Mouse (Mus musculus) lung, embryonic 15.5 days (tissue): ENCODE results near the gene Kctd19. TPM values are rescaled to one million over a fixed set of nuclear protein-coding genes. Genes with fewer than 3 reads are reported as not detected.

Experiments used
- ATAC-seq: fragments of 200-750 bp; cut with Nextera tagmentation; 2 replicates; pipeline ENCODE4 v1.8.0; 2017; ENCODE audit warnings: moderate number of reproducible peaks, borderline replicate concordance; ENCODE audit not compliant: low FRiP score, low TSS enrichment; ENCODE audit errors: extremely low read depth
- H3K27ac ChIP-seq: fragments of 300-500 bp; sonication (generic); 2 replicates; pipeline ENCODE4 v1.5.1; 2015; ENCODE audit warnings: moderate library complexity, mild to moderate bottlenecking, inconsistent platforms
- H3K27me3 ChIP-seq: fragments of 300-500 bp; sonication (generic); 2 replicates; pipeline ENCODE4 v1.6.1; 2015; ENCODE audit warnings: inconsistent platforms
- H3K36me3 ChIP-seq: fragments of 300-500 bp; sonication (generic); 2 replicates; pipeline ENCODE4 v1.6.1; 2015; ENCODE audit warnings: inconsistent platforms
- H3K4me1 ChIP-seq: fragments of 300-500 bp; sonication (generic); 2 replicates; pipeline ENCODE4 v1.6.1; 2015; ENCODE audit warnings: inconsistent platforms
- H3K4me2 ChIP-seq: fragments of 300-500 bp; sonication (generic); 2 replicates; pipeline ENCODE4 v1.6.1; 2015; ENCODE audit warnings: inconsistent platforms, mild to moderate bottlenecking, moderate library complexity
- H3K4me3 ChIP-seq: fragments of 300-500 bp; sonication (generic); 2 replicates; pipeline ENCODE4 v1.5.1; 2015; ENCODE audit warnings: mild to moderate bottlenecking, inconsistent platforms
- H3K9ac ChIP-seq: fragments of 300-500 bp; sonication (generic); 2 replicates; pipeline ENCODE4 v1.6.1; 2015; ENCODE audit warnings: inconsistent platforms
- H3K9me3 ChIP-seq: fragments of 300-500 bp; sonication (generic); 2 replicates; pipeline ENCODE4 v1.6.1; 2016; ENCODE audit warnings: inconsistent platforms
- WGBS: fragments of 180-500 bp; shearing (Covaris S2); methylation state at CpG from one replicate; pipeline ENCODE4 v1.1.7; 2015; 5-methylcytosine and 5-hydroxymethylcytosine counted together
- polyA plus RNA-seq: library from polyadenylated mRNA; unstranded; fragments of >200 nt; fragmentation: Nextera tagmentation; extraction: Ambion mirVana; gene quantifications from 2 replicates; pipeline ENCODE4 v1.2.1, GENCODE M21; 2015

Gene Kctd19
- polyA plus RNA-seq, 1 experiment from 2014 or later: not detected

DNA sequence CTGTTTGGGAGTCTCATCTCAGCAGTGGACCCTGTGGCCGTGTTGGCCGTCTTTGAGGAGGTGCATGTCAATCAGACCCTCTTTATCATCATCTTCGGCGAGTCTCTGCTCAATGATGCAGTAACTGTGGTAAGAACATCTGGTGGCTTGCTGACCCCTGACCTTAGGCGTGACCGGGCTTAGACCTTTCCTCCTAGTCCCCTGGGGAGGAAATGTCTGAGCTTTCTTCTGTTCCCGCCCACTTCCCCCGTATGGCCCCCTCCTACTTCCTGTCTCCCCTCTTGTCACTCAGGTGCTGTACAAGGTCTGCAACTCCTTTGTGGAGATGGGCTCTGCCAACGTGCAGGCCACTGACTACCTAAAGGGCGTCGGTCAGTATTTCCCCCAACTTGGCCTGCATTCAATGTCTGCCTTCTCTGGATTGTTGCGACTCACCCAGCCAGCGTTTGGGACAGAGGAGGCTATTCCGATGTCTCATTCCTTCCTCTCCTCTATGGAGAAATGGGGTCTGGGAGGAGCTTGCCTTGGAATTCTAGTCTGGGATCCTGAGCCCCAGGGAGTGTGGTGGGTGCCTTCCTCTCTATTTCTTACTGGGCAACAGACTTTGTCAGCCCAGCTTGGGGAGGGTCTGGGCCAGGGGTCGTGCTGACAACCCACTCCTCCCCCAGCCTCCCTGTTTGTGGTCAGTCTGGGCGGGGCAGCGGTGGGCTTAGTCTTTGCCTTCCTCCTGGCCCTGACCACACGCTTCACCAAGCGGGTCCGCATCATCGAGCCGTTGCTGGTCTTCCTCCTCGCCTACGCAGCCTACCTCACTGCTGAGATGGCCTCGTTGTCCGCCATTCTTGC, 57.9 kb downstream of the Kctd19 start:
- no peak overlapping the region for H3K9ac ChIP-seq
- WGBS: 65% methylated on average over 26 of the region's 26 CpGs
- no peak overlapping the region for H3K27ac ChIP-seq
- H3K4me1 ChIP-seq: peaks cover 23% of the 10 kb centered on the region
- H3K9me3 ChIP-seq: no peaks in the 10 kb centered on the region
- no peaks in the 10 kb centered on the region; the same call in 1 of the 2 replicates for H3K27me3 ChIP-seq
- 0 out of 2 replicates have a peak, but pooled peaks cover 12% of the 10 kb centered on the region for H3K36me3 ChIP-seq
- ATAC-seq: no peak
- no peak overlapping the region for H3K4me3 ChIP-seq
- H3K4me2 ChIP-seq: no peak overlapping the region

DNA sequence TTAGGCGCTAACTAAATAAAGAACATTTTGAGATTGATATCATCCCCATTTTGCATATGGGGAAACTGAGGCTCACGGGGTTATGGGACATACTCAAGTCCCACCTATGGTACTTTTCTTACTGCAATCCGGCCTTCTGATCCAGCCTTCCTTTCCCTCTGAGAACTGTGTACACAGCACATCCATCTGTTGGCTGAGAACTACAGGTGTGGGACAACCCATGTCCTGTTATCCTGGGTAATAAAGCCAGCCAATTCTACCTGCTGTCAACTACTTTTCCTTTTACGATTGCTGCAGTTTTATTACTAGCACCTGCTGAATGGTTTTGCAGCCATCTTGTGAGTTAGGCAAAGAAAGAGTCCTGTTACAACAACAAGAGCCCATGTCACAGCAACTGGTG, 58.8 kb downstream of the Kctd19 start:
- Histone ChIP-seq H3K27ac (no peak overlapping the region), H3K4me1 (peaks cover 27% of the 10 kb centered on the region), H3K9me3 (no peaks in the 10 kb centered on the region), H3K36me3 (0 out of 2 replicates have a peak, but pooled peaks cover 12% of the 10 kb centered on the region), H3K27me3 (no peaks in the 10 kb centered on the region; the same call in 1 of the 2 replicates), H3K9ac (no peak overlapping the region), H3K4me2 (no peak overlapping the region), H3K4me3 (no peak overlapping the region)
- 87% methylated on average over 4 of the region's 4 CpGs for WGBS
- no peak for ATAC-seq

GRCm38 (mm10) chr8:105353583-105354135, 59.6 kb downstream of the Kctd19 start:
- no peak for ATAC-seq

GRCm38 (mm10) chr8:105350186-105350585, 63.1 kb downstream of the Kctd19 start:
- Histone ChIP-seq H3K4me1 (peaks cover 40% of the 10 kb centered on the region), H3K4me3 (peak overlapping the region; percentile 64), H3K27me3 (no peaks in the 10 kb centered on the region), H3K36me3 (no peaks in the 10 kb centered on the region), H3K27ac (peak overlapping the region; percentile 89; the same call in 1 of the 2 replicates), H3K9me3 (no peaks in the 10 kb centered on the region), H3K9ac (peak overlapping the region; percentile 74; the same call in 1 of the 2 replicates), H3K4me2 (peak overlapping the region; percentile 98)
- 25% methylated on average over 7 of the region's 7 CpGs for WGBS
- no peak for ATAC-seq

More at GRCm38 (mm10) chr8:105353583-105354135, 59.6 kb downstream of the Kctd19 start:
- Histone ChIP-seq H3K27me3 (no peaks in the 10 kb centered on the region), H3K4me3 (no peak overlapping the region), H3K4me2 (no peak overlapping the region), H3K27ac (no peak overlapping the region), H3K4me1 (peaks cover 27% of the 10 kb centered on the region), H3K9ac (no peak overlapping the region), H3K36me3 (0 out of 2 replicates have a peak, but pooled peaks cover 5% of the 10 kb centered on the region), H3K9me3 (no peaks in the 10 kb centered on the region)
- WGBS: 72% methylated on average over 8 of the region's 8 CpGs

DNA sequence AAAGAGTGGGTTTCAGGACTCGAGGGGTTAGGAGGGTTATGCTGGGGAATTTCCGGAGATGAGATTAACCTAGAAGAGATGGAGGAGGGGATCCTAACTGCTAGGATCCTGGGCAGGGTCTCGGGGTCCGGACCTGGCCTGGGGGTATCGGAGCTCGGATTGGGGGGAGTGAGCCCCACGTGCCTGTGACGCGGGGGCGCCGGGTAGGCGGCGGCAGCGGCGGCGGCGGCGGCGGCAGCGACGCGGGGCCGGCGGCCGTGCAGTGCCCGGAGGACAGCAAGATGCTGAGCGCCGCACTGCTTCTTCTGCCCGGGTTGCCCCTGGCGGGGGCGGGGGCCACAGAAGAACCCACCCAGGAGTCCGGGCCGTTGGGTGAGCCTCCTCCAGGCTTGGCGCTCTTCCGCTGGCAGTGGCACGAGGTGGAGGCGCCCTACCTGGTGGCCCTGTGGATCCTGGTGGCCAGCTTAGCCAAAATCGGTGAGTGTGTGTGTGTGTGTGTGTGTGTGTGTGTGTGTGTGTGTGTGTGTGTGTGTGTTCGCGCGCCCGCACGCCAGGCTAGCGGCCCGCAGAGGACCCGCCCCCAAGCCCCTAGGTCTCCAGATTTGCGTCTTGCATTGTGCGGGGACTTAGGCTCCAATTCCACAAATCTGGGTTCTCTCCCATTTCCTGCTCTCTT, 64.1 kb downstream of the Kctd19 start:
- under 1% methylated on average over 37 of the region's 48 CpGs for WGBS
- H3K4me2 ChIP-seq: peak overlapping the region; percentile 98
- H3K9me3 ChIP-seq: no peaks in the 10 kb centered on the region
- no peaks in the 10 kb centered on the region for H3K27me3 ChIP-seq
- H3K9ac ChIP-seq: peak overlapping the region; percentile 74
- no peak for ATAC-seq
- H3K36me3 ChIP-seq: no peaks in the 10 kb centered on the region
- peak overlapping the region; percentile 64 for H3K4me3 ChIP-seq
- H3K4me1 ChIP-seq: peaks cover 47% of the 10 kb centered on the region
- peak overlapping the region; percentile 89 for H3K27ac ChIP-seq

GRCm38 (mm10) chr8:105348450-105349095, 64.7 kb downstream of the Kctd19 start, which contains the start of gene Slc9a5:
Slc9a5 (plus strand) TSS chr8:105348843.
- no peak for ATAC-seq
- WGBS: under 1% methylated on average over 34 of the region's 34 CpGs
- Histone ChIP-seq H3K36me3 (0 out of 2 replicates have a peak, but pooled peaks cover under 1% of the 10 kb centered on the region), H3K4me3 (peak within 1 kb of the TSS; percentile 64), H3K4me2 (peak within 1 kb of the TSS; percentile 98), H3K9ac (peak within 1 kb of the TSS; percentile 74), H3K9me3 (no peaks in the 10 kb centered on the region), H3K27ac (peak within 1 kb of the TSS; percentile 97), H3K4me1 (peaks cover 48% of the 10 kb centered on the region), H3K27me3 (no peaks in the 10 kb centered on the region)

DNA sequence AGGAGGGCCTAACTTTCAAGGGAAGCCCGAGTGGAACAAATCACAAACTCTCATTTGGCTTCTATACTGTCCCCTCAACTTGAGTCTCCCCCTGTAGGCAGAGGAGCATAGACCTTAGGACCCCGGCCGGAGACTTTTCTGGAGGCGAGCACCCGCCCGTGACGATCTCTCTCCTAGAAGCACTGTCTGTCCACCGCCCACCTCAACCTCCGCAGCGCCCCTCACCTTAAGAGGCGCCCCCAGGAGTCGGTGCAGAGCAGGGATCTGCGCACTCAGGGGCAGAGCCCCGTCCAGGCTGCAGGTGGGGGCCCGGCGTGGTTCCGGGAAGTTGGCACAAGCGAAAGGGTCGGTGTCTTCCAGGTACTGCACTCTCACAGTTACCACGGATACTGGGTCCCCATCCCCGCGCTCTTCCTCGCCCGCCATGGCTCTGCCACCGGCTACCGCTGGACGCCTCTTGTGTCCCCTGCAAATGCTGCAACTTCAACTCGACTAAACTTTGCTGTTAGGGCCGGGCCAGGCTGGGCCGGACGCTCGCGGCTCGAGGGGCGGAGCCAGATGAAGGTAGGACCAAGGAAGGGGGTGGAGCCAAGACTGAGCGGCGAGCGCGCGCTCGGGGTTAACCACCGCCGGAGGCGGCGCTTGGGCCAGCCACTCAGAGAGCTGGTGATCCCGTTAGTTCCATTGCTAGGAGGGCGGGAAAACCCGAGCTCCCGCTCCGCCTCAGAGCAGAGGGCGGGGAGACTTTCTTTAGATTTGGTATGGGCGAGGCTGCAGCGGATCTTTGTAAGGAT, 65.7 kb downstream of the Kctd19 start, which contains the start of gene Fhod1:
Fhod1 (minus strand) TSS at position 526 of the 794 bp plus-strand sequence.
- peak within 1 kb of the TSS; percentile 74 for H3K9ac ChIP-seq
- peak; percentile 85 for ATAC-seq
- H3K36me3 ChIP-seq: 0 out of 2 replicates have a peak, but pooled peaks cover 6% of the 10 kb centered on the region
- WGBS: under 1% methylated on average over 53 of the region's 53 CpGs
- H3K4me2 ChIP-seq: peak within 1 kb of the TSS; percentile 98
- peak within 1 kb of the TSS; percentile 64 for H3K4me3 ChIP-seq
- H3K9me3 ChIP-seq: no peaks in the 10 kb centered on the region
- peak within 1 kb of the TSS; percentile 97 for H3K27ac ChIP-seq
- no peaks in the 10 kb centered on the region for H3K27me3 ChIP-seq
- H3K4me1 ChIP-seq: peaks cover 58% of the 10 kb centered on the region

DNA sequence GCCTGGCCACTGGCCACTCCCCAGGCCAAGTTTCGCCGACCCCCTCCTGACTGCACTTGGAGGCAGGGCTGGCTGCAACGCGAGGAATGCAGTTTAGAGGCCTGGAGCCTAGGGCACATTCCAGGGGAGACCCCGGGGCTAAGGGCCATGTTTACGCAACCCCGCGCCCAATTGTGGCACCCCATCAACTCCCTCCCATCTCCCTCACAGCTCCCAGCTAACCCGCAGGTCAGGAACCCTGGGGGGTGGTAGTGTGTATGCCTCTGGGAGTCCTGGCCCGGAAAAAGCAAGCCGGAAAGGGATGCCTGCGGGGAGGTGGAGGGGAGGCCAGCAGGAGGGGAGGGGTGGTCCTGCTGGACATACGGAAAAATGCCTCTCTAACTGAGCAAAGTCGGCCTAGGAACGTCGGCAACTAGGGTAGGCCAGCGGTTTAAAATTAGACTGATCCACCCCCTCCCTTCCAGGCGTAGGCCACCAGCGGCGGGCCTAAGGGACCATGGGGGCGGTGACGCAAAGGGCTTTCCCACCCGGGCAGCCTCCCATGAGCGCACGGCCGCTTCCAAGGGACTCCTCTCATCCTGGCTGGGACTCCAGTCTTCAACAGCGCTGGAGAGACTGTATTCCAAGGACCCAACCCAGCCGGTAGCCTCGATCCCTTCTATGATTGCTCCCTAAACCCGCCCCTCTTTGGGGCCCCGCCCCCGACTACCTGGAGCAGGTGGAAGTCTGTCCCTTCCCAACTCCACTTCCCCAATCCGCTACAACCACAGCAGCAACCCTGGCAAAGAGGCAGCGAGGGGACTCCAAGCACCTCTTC, 66.5 kb downstream of the Kctd19 start:
- H3K9me3 ChIP-seq: no peaks in the 10 kb centered on the region
- peak; percentile 64 for ATAC-seq
- H3K4me2 ChIP-seq: peak overlapping the region; percentile 98
- H3K4me1 ChIP-seq: peaks cover 66% of the 10 kb centered on the region
- H3K4me3 ChIP-seq: peak overlapping the region; percentile 64
- 0% methylated on average over 34 of the region's 34 CpGs for WGBS
- 0 out of 2 replicates have a peak, but pooled peaks cover 6% of the 10 kb centered on the region for H3K36me3 ChIP-seq
- peak overlapping the region; percentile 72 for H3K9ac ChIP-seq
- no peaks in the 10 kb centered on the region for H3K27me3 ChIP-seq
- H3K27ac ChIP-seq: peak overlapping the region; percentile 97

DNA sequence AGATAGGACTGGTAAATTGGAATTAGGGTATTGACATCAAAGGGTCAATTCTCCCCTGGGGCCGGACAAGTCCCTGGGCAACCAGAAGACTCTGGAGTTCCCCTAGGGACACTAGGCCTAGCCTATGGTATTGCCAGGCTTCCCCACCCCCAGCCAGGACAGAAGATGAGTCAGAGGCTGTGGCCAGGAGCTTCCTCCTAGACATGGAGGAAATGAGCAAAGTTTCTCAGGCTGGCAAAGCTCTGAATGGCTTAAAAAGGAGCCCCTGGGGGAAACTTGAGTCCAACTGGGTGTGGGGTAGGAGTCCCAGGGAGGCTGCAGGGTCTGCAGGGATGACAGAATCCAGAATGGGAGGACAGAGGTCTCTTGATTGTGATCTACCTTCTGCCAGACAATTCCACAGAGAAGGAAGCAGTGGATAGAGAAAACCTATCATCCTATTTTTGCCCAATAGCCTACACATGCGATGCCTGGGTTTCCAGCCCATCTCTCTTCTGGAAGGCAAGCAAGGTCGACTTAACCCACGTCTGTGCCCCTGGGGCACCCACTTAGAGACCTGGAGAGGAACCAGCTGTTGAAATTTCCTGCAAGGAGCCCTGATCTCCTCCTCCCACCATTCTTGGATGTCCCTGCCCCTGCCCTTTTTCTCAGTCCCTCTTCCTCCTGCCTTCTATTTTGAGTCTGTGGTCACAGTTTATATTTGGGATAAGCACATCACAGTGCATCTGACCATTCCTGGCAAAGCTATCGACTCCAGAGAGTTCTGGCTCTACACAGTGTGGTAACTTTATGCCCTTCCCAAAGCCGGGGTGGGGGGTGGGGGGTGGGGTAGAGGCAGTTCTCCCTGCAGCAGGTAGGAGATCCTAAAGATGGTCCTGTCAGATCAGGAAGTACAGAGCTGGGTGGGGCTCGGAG, 68.0 kb downstream of the Kctd19 start:
- ATAC-seq: no peak
- peak overlapping the region; percentile 64 for H3K4me3 ChIP-seq
- peak overlapping the region; percentile 72 for H3K9ac ChIP-seq
- peaks cover 73% of the 10 kb centered on the region for H3K4me1 ChIP-seq
- no peaks in the 10 kb centered on the region for H3K27me3 ChIP-seq
- no peaks in the 10 kb centered on the region for H3K9me3 ChIP-seq
- H3K36me3 ChIP-seq: 0 out of 2 replicates have a peak, but pooled peaks cover 6% of the 10 kb centered on the region
- H3K4me2 ChIP-seq: peak overlapping the region; percentile 98
- peak overlapping the region; percentile 97 for H3K27ac ChIP-seq
- WGBS: 19% methylated on average over 7 of the region's 7 CpGs
